Mouse (Mus musculus): ENCODE measurements around the gene Rfx2. TPM values are rescaled to one million over a fixed set of nuclear protein-coding genes. Genes with fewer than 3 reads are reported as not detected.
A peak's percentile ranks its signal among the peaks of the same experiment; 100 is the strongest.

The Rfx2 gene
- polyA plus RNA-seq, 1 experiment from 2014 or later = 12.6 TPM

DNA sequence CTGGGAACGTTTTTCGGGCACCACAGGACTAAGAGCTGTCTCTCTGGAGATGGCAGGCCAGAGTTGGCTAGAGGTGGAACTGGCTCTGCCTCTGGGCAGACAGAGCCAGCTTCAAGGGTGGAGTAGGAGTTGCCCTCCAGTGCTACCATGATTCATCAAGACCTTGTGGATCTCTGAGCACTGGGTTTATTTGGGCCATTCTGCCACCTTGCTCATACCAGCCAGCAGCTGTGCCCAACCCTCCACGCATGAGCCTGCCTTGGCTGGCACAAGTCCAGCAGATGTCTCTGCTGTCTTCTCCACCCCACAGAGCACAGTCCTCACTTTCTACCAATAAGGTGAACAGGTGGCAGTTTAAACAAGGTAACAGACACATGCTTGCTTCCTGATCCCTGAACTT, 41.9 kb downstream of the Rfx2 start:
- Histone ChIP-seq H3K4me1 (ENCODE audit: control insufficient read depth, low read depth, low read length) (peaks cover 24% of the 10 kb centered on the region), H3K27ac (ENCODE audit: low read length) (0 out of 2 replicates have a peak overlapping the region, but pooled peaks have one; percentile 6), H3K27me3 (ENCODE audit: control insufficient read depth, insufficient read depth, low read depth, low read length) (no peaks in the 10 kb centered on the region), H3K36me3 (ENCODE audit: control insufficient read depth, insufficient read depth) (peaks cover 3% of the 10 kb centered on the region; the same call in 1 of the 2 replicates), H3K4me2 (ENCODE audit: low read depth, low read length) (no peak overlapping the region), H3K9ac (ENCODE audit: low read depth, low read length) (no peak overlapping the region), H3K9me3 (replicated peaks; ENCODE audit: control insufficient read depth, low read length) (no peaks in the 10 kb centered on the region), H3K4me3 (ENCODE audit: low read depth, low read length) (no peak overlapping the region)
- WGBS (ENCODE audit: insufficient replicate concordance) = 53% methylated on average over 3 of the region's 3 CpGs
- ATAC-seq (ENCODE audit: low read depth) = 0 out of 2 replicates have a peak, but pooled peaks have one; percentile 20

DNA sequence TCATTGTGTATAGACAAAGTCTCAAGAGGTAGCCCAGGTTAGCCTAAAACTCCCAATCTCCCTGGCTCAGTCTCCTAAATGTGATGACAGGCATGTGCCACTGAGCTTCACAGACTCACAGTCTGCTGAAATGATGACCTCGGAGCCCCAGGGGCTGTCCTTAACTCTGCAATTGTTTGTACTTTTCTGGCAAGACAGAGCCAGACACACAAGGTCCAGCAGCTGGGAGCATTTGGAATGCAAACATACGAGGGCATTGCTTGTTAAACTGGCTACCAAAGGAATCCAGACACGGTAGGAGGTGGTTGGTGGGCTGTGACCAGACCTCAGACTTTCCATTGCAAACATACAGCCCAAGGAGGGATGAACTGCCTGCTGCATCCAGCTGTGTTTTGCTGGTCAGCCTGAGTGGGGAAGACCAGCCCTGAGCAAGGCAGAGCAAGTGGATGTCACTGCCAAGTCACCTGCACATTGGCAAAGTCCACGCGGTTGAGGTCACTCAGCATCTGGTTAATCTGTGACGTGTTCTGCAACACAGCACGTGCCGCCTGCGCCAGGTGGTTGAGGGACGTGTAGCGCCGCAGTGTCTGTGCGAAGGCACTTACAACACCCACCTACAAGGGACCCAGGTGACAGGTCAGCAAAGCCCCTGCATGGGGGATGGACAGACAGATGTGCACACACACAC, 50.4 kb downstream of the Rfx2 start:
- ATAC-seq (ENCODE audit: low read depth) = peak; percentile 50
- 78% methylated on average over 13 of the region's 13 CpGs for whole genome bisulfite sequencing (ENCODE audit: insufficient replicate concordance)

GRCm38 (mm10) chr17:56778779-56779362, 51.9 kb downstream of the Rfx2 start:
- H3K27ac ChIP-seq (ENCODE audit: low read length) = no peak overlapping the region
- H3K4me3 ChIP-seq (ENCODE audit: low read depth, low read length) = no peak overlapping the region
- no peak overlapping the region for H3K9ac ChIP-seq (ENCODE audit: low read depth, low read length)
- peaks cover under 1% of the 10 kb centered on the region for H3K4me1 ChIP-seq (ENCODE audit: control insufficient read depth, low read depth, low read length)
- no peak overlapping the region for H3K4me2 ChIP-seq (ENCODE audit: low read depth, low read length)
- WGBS (ENCODE audit: insufficient replicate concordance) = 68% methylated on average over 3 of the region's 3 CpGs
- no peaks in the 10 kb centered on the region; the same call in 1 of the 2 replicates for H3K9me3 ChIP-seq (replicated peaks; ENCODE audit: control insufficient read depth, low read length)
- H3K36me3 ChIP-seq (ENCODE audit: control insufficient read depth, insufficient read depth) = peaks cover 13% of the 10 kb centered on the region
- no peaks in the 10 kb centered on the region for H3K27me3 ChIP-seq (ENCODE audit: control insufficient read depth, insufficient read depth, low read depth, low read length)
- no peak for ATAC-seq (ENCODE audit: low read depth)

More for the DNA sequence above, 50.4 kb downstream of the Rfx2 start:
- Histone ChIP-seq H3K4me3 (ENCODE audit: low read depth, low read length) (no peak overlapping the region), H3K27ac (ENCODE audit: low read length) (no peak overlapping the region), H3K9me3 (replicated peaks; ENCODE audit: control insufficient read depth, low read length) (no peaks in the 10 kb centered on the region; the same call in 1 of the 2 replicates), H3K36me3 (ENCODE audit: control insufficient read depth, insufficient read depth) (peaks cover 16% of the 10 kb centered on the region), H3K9ac (ENCODE audit: low read depth, low read length) (no peak overlapping the region), H3K4me1 (ENCODE audit: control insufficient read depth, low read depth, low read length) (no peaks in the 10 kb centered on the region; the same call in 1 of the 2 replicates), H3K27me3 (ENCODE audit: control insufficient read depth, insufficient read depth, low read depth, low read length) (no peaks in the 10 kb centered on the region), H3K4me2 (ENCODE audit: low read depth, low read length) (no peak overlapping the region)

DNA sequence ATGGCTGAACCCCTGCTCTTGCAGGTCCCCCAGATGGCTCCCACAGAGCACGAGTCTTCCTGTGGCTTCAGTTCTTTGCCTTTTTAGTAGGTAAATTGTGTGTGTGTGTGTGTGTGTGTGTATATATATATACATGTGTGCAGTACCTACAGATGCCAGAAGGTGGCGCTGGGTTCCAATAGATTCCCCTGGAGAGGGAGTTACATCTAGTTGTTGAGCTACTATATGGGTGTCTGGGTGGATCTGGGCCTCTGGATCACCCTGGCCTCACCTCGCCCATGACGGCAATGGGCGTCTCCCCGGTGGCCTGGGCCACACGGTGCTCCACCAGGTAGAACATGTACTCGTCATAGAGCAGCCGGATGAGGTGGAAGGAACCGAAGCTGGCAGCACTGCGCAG, 53.2 kb downstream of the Rfx2 start:
- Histone ChIP-seq H3K9ac (ENCODE audit: low read depth, low read length) (no peak overlapping the region), H3K36me3 (ENCODE audit: control insufficient read depth, insufficient read depth) (peaks cover 13% of the 10 kb centered on the region), H3K9me3 (replicated peaks; ENCODE audit: control insufficient read depth, low read length) (no peaks in the 10 kb centered on the region; the same call in 1 of the 2 replicates), H3K27ac (ENCODE audit: low read length) (no peak overlapping the region), H3K27me3 (ENCODE audit: control insufficient read depth, insufficient read depth, low read depth, low read length) (no peaks in the 10 kb centered on the region), H3K4me1 (ENCODE audit: control insufficient read depth, low read depth, low read length) (peaks cover 10% of the 10 kb centered on the region), H3K4me3 (ENCODE audit: low read depth, low read length) (no peak overlapping the region), H3K4me2 (ENCODE audit: low read depth, low read length) (no peak overlapping the region)
- ATAC-seq (ENCODE audit: low read depth) = no peak
- WGBS (ENCODE audit: insufficient replicate concordance) = 87% methylated on average over 11 of the region's 11 CpGs

- H3K9ac ChIP-seq (ENCODE audit: low read depth, low read length) = no peak within 1 kb of the TSS
- no peak for ATAC-seq (ENCODE audit: low read depth)
- H3K27ac ChIP-seq (ENCODE audit: low read length) = no peak within 1 kb of the TSS
- WGBS (ENCODE audit: insufficient replicate concordance) = 82% methylated on average over 5 of the region's 5 CpGs
- H3K9me3 ChIP-seq (replicated peaks; ENCODE audit: control insufficient read depth, low read length) = no peaks in the 10 kb centered on the region
- peaks cover 17% of the 10 kb centered on the region for H3K4me1 ChIP-seq (ENCODE audit: control insufficient read depth, low read depth, low read length)
- peaks cover 22% of the 10 kb centered on the region for H3K36me3 ChIP-seq (ENCODE audit: control insufficient read depth, insufficient read depth)
- H3K27me3 ChIP-seq (ENCODE audit: control insufficient read depth, insufficient read depth, low read depth, low read length) = no peaks in the 10 kb centered on the region
- no peak within 1 kb of the TSS for H3K4me3 ChIP-seq (ENCODE audit: low read depth, low read length)
- H3K4me2 ChIP-seq (ENCODE audit: low read depth, low read length) = no peak within 1 kb of the TSS
Measured at GRCm38 (mm10) chr17:56769950-56770349, 60.9 kb downstream of the Rfx2 start, which contains the start of gene Prr22. Prr22 (plus strand) TSS chr17:56770250.

GRCm38 (mm10) chr17:56768941-56769340, 61.9 kb downstream of the Rfx2 start:
- Histone ChIP-seq H3K9ac (ENCODE audit: low read depth, low read length) (no peak overlapping the region), H3K27me3 (ENCODE audit: control insufficient read depth, insufficient read depth, low read depth, low read length) (no peaks in the 10 kb centered on the region), H3K9me3 (replicated peaks; ENCODE audit: control insufficient read depth, low read length) (no peaks in the 10 kb centered on the region), H3K27ac (ENCODE audit: low read length) (no peak overlapping the region), H3K4me3 (ENCODE audit: low read depth, low read length) (no peak overlapping the region), H3K36me3 (ENCODE audit: control insufficient read depth, insufficient read depth) (peaks cover 22% of the 10 kb centered on the region), H3K4me2 (ENCODE audit: low read depth, low read length) (no peak overlapping the region), H3K4me1 (ENCODE audit: control insufficient read depth, low read depth, low read length) (peaks cover 21% of the 10 kb centered on the region)
- whole genome bisulfite sequencing (ENCODE audit: insufficient replicate concordance) = 86% methylated on average over 11 of the region's 11 CpGs
- no peak for ATAC-seq (ENCODE audit: low read depth)

GRCm38 (mm10) chr17:56767531-56768135, 63.2 kb downstream of the Rfx2 start:
- H3K4me1 ChIP-seq (ENCODE audit: control insufficient read depth, low read depth, low read length) = peaks cover 24% of the 10 kb centered on the region
- peaks cover 22% of the 10 kb centered on the region for H3K36me3 ChIP-seq (ENCODE audit: control insufficient read depth, insufficient read depth)
- H3K27ac ChIP-seq (ENCODE audit: low read length) = no peak overlapping the region
- H3K9me3 ChIP-seq (replicated peaks; ENCODE audit: control insufficient read depth, low read length) = no peaks in the 10 kb centered on the region
- no peaks in the 10 kb centered on the region for H3K27me3 ChIP-seq (ENCODE audit: control insufficient read depth, insufficient read depth, low read depth, low read length)
- no peak overlapping the region for H3K4me3 ChIP-seq (ENCODE audit: low read depth, low read length)
- no peak overlapping the region for H3K4me2 ChIP-seq (ENCODE audit: low read depth, low read length)
- H3K9ac ChIP-seq (ENCODE audit: low read depth, low read length) = no peak overlapping the region
- 88% methylated on average over 29 of the region's 29 CpGs for WGBS (ENCODE audit: insufficient replicate concordance)
- ATAC-seq (ENCODE audit: low read depth) = no peak

DNA sequence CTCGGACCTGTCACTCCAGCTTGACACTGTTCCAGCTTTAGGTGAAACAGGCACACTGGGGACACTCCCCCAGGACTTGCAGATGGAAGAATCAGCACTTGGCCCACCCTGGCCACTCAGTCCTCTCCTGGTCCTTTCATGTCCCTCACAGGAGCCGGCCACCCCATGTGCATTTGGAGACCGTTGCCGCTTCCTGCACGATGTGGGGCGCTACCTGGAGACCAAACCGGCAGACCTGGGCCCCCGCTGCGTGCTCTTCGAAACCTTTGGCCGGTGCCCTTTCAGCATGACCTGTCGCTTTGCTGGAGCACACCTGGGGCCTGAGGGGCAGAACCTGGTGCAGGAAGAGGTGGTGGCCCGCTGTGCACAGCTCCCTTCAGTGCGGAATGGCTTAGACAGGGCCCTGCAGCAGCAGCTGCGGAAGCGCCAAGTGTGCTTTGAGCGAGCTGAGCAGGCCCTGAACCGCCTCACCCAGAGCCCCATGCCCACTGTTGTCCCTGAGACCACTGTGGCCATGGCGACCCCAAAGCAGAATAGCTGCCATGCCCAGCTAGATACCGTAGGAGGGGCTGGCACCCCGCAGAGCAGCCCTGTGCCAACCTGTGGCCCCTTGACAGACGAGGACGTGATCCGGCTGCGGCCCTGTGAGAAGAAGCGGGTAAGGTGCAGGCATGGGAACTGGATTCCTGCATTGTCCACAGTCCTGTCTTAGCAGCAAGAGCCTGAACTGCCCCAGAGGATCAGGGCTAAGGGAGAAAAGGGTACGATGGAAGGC, 64.0 kb downstream of the Rfx2 start:
- Histone ChIP-seq H3K27me3 (ENCODE audit: control insufficient read depth, insufficient read depth, low read depth, low read length) (no peaks in the 10 kb centered on the region), H3K9ac (ENCODE audit: low read depth, low read length) (no peak overlapping the region), H3K4me3 (ENCODE audit: low read depth, low read length) (no peak overlapping the region), H3K36me3 (ENCODE audit: control insufficient read depth, insufficient read depth) (peaks cover 22% of the 10 kb centered on the region), H3K27ac (ENCODE audit: low read length) (no peak overlapping the region), H3K4me2 (ENCODE audit: low read depth, low read length) (no peak overlapping the region), H3K9me3 (replicated peaks; ENCODE audit: control insufficient read depth, low read length) (no peaks in the 10 kb centered on the region), H3K4me1 (ENCODE audit: control insufficient read depth, low read depth, low read length) (peaks cover 32% of the 10 kb centered on the region)
- WGBS (ENCODE audit: insufficient replicate concordance) = 91% methylated on average over 27 of the region's 27 CpGs
- ATAC-seq (ENCODE audit: low read depth) = no peak
